Mouse (Mus musculus) liver, embryonic 14.5 days (tissue): ENCODE results near the gene Adamts17. TPM values are rescaled to one million over a fixed set of nuclear protein-coding genes. Genes with fewer than 3 reads are reported as not detected.

ENCODE experiments used
- ATAC-seq: fragments of 200-750 bp; cut with Nextera tagmentation; 2 replicates; pipeline ENCODE4 v1.8.0; 2017; ENCODE audit warnings: moderate number of reproducible peaks, mild to moderate bottlenecking, moderate library complexity; ENCODE audit not compliant: insufficient read depth
- DNase-seq, 3 experiments: peaks; one replicate each; pipeline ENCODE4 v3.0.0-alpha.2; 2012 to 2013; ENCODE audit warnings: low read depth in 3 of 3, low spot score in 3 of 3
- H3K27ac ChIP-seq: fragments of 300-500 bp; sonication (generic); 2 replicates; pipeline ENCODE4 v1.5.1; 2014; ENCODE audit warnings: moderate library complexity, mild to moderate bottlenecking, control low read depth, inconsistent platforms
- H3K27me3 ChIP-seq: fragments of 300-500 bp; sonication (generic); 2 replicates; pipeline ENCODE4 v1.6.1; 2014; ENCODE audit warnings: mild to moderate bottlenecking, low read length, moderate library complexity; ENCODE audit not compliant: control insufficient read depth, insufficient read depth
- H3K36me3 ChIP-seq: fragments of 300-500 bp; sonication (generic); replicated peaks from 2 replicates; pipeline ENCODE4 v1.6.1; 2014; ENCODE audit warnings: low read depth; ENCODE audit not compliant: control insufficient read depth, insufficient read depth
- H3K4me1 ChIP-seq, 2 experiments: fragments of 200-500 bp in 1 of 2; fragments of 300-500 bp in 1 of 2; sonication (generic) in 1 of 2; replicated peaks; 2 replicates each; pipeline ENCODE4 v1.6.1; 2012 to 2014; ENCODE audit warnings: antibody characterized with exemption in 1 of 2, inconsistent platforms in 1 of 2, low read length in 1 of 2; ENCODE audit not compliant: control insufficient read depth in 2 of 2, insufficient read depth in 2 of 2
- H3K4me2 ChIP-seq: fragments of 300-500 bp; sonication (generic); 2 replicates; pipeline ENCODE4 v1.6.1; 2014; ENCODE audit warnings: low read depth, mild to moderate bottlenecking, control low read depth, moderate library complexity
- H3K4me3 ChIP-seq, 2 experiments: fragments of 200-500 bp in 1 of 2; fragments of 300-500 bp in 1 of 2; sonication (generic) in 1 of 2; 2 replicates each; pipeline ENCODE4 v1.5.1; 2012 to 2014; ENCODE audit warnings: low read depth in 2 of 2, low read length in 2 of 2, mild to moderate bottlenecking in 2 of 2, control low read depth in 1 of 2, inconsistent platforms in 1 of 2, moderate library complexity in 1 of 2; ENCODE audit not compliant: insufficient read depth in 1 of 2
- H3K9ac ChIP-seq: fragments of 300-500 bp; sonication (generic); replicated peaks from 2 replicates; pipeline ENCODE4 v1.6.1; 2014; ENCODE audit warnings: mild to moderate bottlenecking, control low read depth, moderate library complexity
- H3K9me3 ChIP-seq: fragments of 300-500 bp; sonication (generic); 2 replicates; pipeline ENCODE4 v1.6.1; 2016; ENCODE audit warnings: low read length, mixed read lengths; ENCODE audit not compliant: control insufficient read depth
- CTCF ChIP-seq: IDR thresholded peaks from 2 replicates; pipeline ENCODE4 v1.5.1; 2016; ENCODE audit warnings: antibody characterized with exemption, low read depth, control low read depth
- EP300 ChIP-seq: IDR thresholded peaks from 2 replicates; pipeline ENCODE4 v1.6.1; 2016; ENCODE audit warnings: antibody characterized with exemption, low read depth
- WGBS: fragments of 180-500 bp; shearing (Covaris S2); extraction: QIAGEN DNeasy Blood & Tissue Kit; methylation state at CpG from one replicate; pipeline ENCODE4 v1.1.7; 2014; ENCODE audit not compliant: insufficient replicate concordance; 5-methylcytosine and 5-hydroxymethylcytosine counted together
- polyA plus RNA-seq, 2 experiments: library from polyadenylated mRNA; depleted of rRNA in 1 of 2; stranded (reverse) in 1 of 2; unstranded in 1 of 2; fragments of >200 nt; fragmentation: Nextera tagmentation in 1 of 2; extraction: Ambion mirVana in 1 of 2; gene quantifications; 2 replicates each; pipeline versions ENCODE4 v1.2.1 to v1.2.3; 2012 to 2014

Gene Adamts17
- polyA plus RNA-seq, 2 experiments, result 0.15 TPM; not detected in 1

DNA sequence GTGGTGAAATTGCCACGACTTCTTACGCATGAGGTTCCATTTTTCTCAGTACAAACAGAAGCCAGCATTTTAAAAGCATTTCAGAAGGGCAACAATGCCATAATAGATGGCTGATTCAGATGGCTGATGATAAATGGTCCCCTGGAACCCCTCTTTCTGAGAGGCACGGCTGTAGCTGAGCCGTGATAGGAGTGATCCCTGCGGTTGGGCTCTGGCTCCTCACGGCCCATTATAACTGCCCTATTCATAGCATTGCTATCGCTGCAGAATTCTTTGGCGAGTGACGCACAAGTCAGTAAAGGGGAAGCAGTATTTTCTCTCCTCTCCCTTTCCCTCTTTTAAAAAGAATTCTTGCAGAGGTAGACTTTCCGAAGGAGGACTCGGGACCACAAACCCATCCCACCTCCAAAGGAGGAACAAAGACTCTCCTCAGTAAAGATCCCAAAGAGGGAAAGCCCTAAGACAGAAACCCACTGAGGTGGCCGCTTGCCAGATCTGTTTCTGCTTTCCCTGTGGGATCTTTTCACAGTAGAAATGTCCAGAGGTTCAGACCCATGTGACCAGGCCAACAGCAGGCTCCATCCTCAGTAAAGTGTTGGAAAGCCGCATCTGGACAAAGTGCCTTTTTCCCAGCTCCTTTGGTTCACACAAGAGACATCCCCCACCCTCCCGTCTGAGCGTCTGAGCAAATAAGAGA is 204.7 kb downstream of the Adamts17 start:
- TF ChIP-seq EP300 (no peak), CTCF (no peak)

DNA sequence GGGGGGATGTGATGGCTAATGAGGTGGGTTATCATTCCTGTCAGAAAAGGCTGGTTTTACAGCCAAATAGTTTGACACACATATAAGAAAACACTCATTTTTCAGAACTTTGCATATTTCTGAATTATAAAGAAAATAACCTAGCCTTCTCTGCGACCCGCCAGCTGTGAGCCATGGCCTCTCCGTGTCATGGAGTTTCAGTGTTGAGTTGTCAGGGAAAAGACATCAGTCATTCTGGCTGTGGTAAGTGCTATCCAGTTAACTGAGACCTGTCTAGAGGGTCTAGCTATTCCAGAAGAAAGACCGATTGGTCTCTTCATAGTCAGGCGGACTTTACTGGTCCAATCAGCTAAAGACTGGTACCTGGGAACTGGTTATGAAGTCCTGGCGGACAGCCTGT is 205.7 kb downstream of the Adamts17 start:
- Histone ChIP-seq H3K4me3 (no peak overlapping the region), H3K4me2 (no peak overlapping the region), H3K9ac (no peak overlapping the region), H3K9me3 (no peaks in the 10 kb centered on the region), H3K36me3 (no peaks in the 10 kb centered on the region), H3K4me1 (no peaks in the 10 kb centered on the region), H3K27me3 (no peaks in the 10 kb centered on the region), H3K27ac (no peak overlapping the region)
- WGBS, result 79% methylated on average over 6 of the region's 6 CpGs
- no peak for DNase-seq
- ATAC-seq, result no peak
- no peak for TF ChIP-seq CTCF
- TF ChIP-seq EP300, result no peak

More for the DNA sequence above, 204.7 kb downstream of the Adamts17 start:
- Histone ChIP-seq H3K4me3 (no peak overlapping the region), H3K9me3 (no peaks in the 10 kb centered on the region), H3K36me3 (no peaks in the 10 kb centered on the region), H3K4me2 (no peak overlapping the region), H3K4me1 (no peaks in the 10 kb centered on the region), H3K9ac (no peak overlapping the region), H3K27me3 (no peaks in the 10 kb centered on the region), H3K27ac (no peak overlapping the region)
- 79% methylated on average over 15 of the region's 15 CpGs for WGBS
- DNase-seq, result no peak
- no peak for ATAC-seq

- DNase-seq, result no peak
- no peak for ATAC-seq
- no peak overlapping the region for H3K27ac ChIP-seq
- H3K27me3 ChIP-seq, result no peaks in the 10 kb centered on the region
- no peaks in the 10 kb centered on the region for H3K36me3 ChIP-seq
- WGBS, result 51% methylated on average over 2 of the region's 2 CpGs
- H3K9ac ChIP-seq, result no peak overlapping the region
- no peaks in the 10 kb centered on the region for H3K9me3 ChIP-seq
- no peaks in the 10 kb centered on the region for H3K4me1 ChIP-seq
- H3K4me3 ChIP-seq, result no peak overlapping the region
- no peak overlapping the region for H3K4me2 ChIP-seq
- TF ChIP-seq CTCF (no peak), EP300 (no peak)
Observed at GRCm38 (mm10) chr7:67049206-67049605, 209.7 kb downstream of the Adamts17 start.

DNA sequence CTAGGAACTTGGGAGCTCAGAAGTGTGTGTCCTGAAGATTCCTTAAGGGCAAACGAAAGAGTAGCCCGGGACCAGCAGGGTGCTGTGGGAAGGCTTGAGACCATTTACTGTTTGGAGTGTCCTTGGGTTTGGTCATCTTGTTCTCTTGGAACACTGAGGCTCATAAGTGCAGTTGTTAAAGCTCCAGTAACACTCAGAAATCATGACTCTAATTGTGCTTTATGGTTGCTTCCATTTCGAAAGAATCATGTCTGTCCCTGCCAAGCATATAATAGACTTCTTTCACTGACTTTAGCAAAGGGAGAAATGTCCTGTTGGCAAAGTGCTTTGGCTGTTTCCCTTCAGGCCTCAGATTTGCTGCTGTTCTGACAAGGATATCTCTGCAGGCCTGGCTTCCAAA is 210.9 kb downstream of the Adamts17 start:
- Histone ChIP-seq H3K4me3 (no peak overlapping the region), H3K27ac (no peak overlapping the region), H3K9me3 (no peaks in the 10 kb centered on the region), H3K9ac (no peak overlapping the region), H3K4me2 (no peak overlapping the region), H3K36me3 (no peaks in the 10 kb centered on the region), H3K27me3 (no peaks in the 10 kb centered on the region), H3K4me1 (no peaks in the 10 kb centered on the region)
- 75% methylated on average over 3 of the region's 3 CpGs for WGBS
- ATAC-seq (no peak), DNase-seq (no peak)
- no peak for TF ChIP-seq CTCF
- TF ChIP-seq EP300, result no peak

GRCm38 (mm10) chr7:67051089-67051718 is 211.7 kb downstream of the Adamts17 start:
- ATAC-seq, result no peak
- no peak for DNase-seq
- no peak for TF ChIP-seq EP300
- TF ChIP-seq CTCF, result no peak

More at GRCm38 (mm10) chr7:67051089-67051718, 211.7 kb downstream of the Adamts17 start:
- no peaks in the 10 kb centered on the region for H3K36me3 ChIP-seq
- no peaks in the 10 kb centered on the region for H3K27me3 ChIP-seq
- no peak overlapping the region for H3K9ac ChIP-seq
- H3K4me3 ChIP-seq, result no peak overlapping the region
- H3K9me3 ChIP-seq, result no peaks in the 10 kb centered on the region
- no peaks in the 10 kb centered on the region for H3K4me1 ChIP-seq
- H3K4me2 ChIP-seq, result no peak overlapping the region
- 15% methylated on average over 7 of the region's 7 CpGs for WGBS
- no peak overlapping the region for H3K27ac ChIP-seq
